Mouse (Mus musculus) embryonic facial prominence, embryonic 14.5 days (tissue): ENCODE results near the gene A930004D18Rik. TPM values are rescaled to one million over a fixed set of nuclear protein-coding genes. Genes with fewer than 3 reads are reported as not detected.

Source experiments
- ATAC-seq: fragments of 200-750 bp; cut with Nextera tagmentation; 2 replicates; pipeline ENCODE4 v1.8.0; 2017; ENCODE audit warnings: low read depth, moderate number of reproducible peaks, moderate TSS enrichment
- DNase-seq: peaks from one replicate; pipeline ENCODE4 v3.0.0-alpha.2; 2015; ENCODE audit warnings: low spot score
- H3K27ac ChIP-seq: fragments of 300-500 bp; sonication (generic); replicated peaks from 2 replicates; pipeline ENCODE4 v1.5.1; 2014; ENCODE audit warnings: low read depth, mild to moderate bottlenecking, low read length, moderate library complexity
- H3K27me3 ChIP-seq: fragments of 300-500 bp; sonication (generic); replicated peaks from 2 replicates; pipeline ENCODE4 v1.6.1; 2014; ENCODE audit warnings: low read length; ENCODE audit not compliant: control insufficient read depth, insufficient read depth
- H3K36me3 ChIP-seq: fragments of 300-500 bp; sonication (generic); 2 replicates; pipeline ENCODE4 v1.6.1; 2014; ENCODE audit warnings: low read length, mixed read lengths; ENCODE audit not compliant: control insufficient read depth, insufficient read depth
- H3K4me1 ChIP-seq: fragments of 300-500 bp; sonication (generic); 2 replicates; pipeline ENCODE4 v1.6.1; 2014; ENCODE audit warnings: antibody characterized with exemption, low read length; ENCODE audit not compliant: control insufficient read depth, insufficient read depth
- H3K4me2 ChIP-seq: fragments of 300-500 bp; sonication (generic); 2 replicates; pipeline ENCODE4 v1.6.1; 2014; ENCODE audit warnings: low read depth, mild to moderate bottlenecking, low read length, moderate library complexity, mixed read lengths
- H3K4me3 ChIP-seq: fragments of 300-500 bp; sonication (generic); 2 replicates; pipeline ENCODE4 v1.5.1; 2014; ENCODE audit warnings: low read depth, mild to moderate bottlenecking, low read length
- H3K9ac ChIP-seq: fragments of 300-500 bp; sonication (generic); 2 replicates; pipeline ENCODE4 v1.6.1; 2014; ENCODE audit warnings: low read depth, mild to moderate bottlenecking, low read length, moderate library complexity, mixed read lengths
- H3K9me3 ChIP-seq: fragments of 300-500 bp; sonication (generic); 2 replicates; pipeline ENCODE4 v1.6.1; 2016; ENCODE audit warnings: low read length; ENCODE audit not compliant: control insufficient read depth
- WGBS: fragments of 180-500 bp; shearing (Covaris S2); extraction: QIAGEN DNeasy Blood & Tissue Kit; methylation state at CpG from one replicate; pipeline ENCODE4 v1.1.7; 2014; 5-methylcytosine and 5-hydroxymethylcytosine counted together
- polyA plus RNA-seq: library from polyadenylated mRNA; unstranded; fragments of >200 nt; fragmentation: Nextera tagmentation; extraction: Ambion mirVana; gene quantifications from 2 replicates; pipeline ENCODE4 v1.2.1, GENCODE M21; 2014

Gene A930004D18Rik
- polyA plus RNA-seq: 6.9 and 9.1 TPM in 2 replicates

GRCm38 (mm10) chr2:18037491-18037890 is at the start of gene A930004D18Rik:
A930004D18Rik (minus strand) TSS chr2:18037737.
- peaks cover 31% of the 10 kb centered on the region for H3K4me1 ChIP-seq
- H3K4me2 ChIP-seq: no peak within 1 kb of the TSS
- 55% methylated on average over 2 of the region's 2 CpGs for WGBS
- H3K36me3 ChIP-seq: no peaks in the 10 kb centered on the region
- H3K4me3 ChIP-seq: no peak within 1 kb of the TSS
- no peak within 1 kb of the TSS for H3K27ac ChIP-seq
- ATAC-seq (no peak), DNase-seq (no peak)
- H3K9ac ChIP-seq: no peak within 1 kb of the TSS
- H3K9me3 ChIP-seq: no peaks in the 10 kb centered on the region
- no peaks in the 10 kb centered on the region for H3K27me3 ChIP-seq

DNA sequence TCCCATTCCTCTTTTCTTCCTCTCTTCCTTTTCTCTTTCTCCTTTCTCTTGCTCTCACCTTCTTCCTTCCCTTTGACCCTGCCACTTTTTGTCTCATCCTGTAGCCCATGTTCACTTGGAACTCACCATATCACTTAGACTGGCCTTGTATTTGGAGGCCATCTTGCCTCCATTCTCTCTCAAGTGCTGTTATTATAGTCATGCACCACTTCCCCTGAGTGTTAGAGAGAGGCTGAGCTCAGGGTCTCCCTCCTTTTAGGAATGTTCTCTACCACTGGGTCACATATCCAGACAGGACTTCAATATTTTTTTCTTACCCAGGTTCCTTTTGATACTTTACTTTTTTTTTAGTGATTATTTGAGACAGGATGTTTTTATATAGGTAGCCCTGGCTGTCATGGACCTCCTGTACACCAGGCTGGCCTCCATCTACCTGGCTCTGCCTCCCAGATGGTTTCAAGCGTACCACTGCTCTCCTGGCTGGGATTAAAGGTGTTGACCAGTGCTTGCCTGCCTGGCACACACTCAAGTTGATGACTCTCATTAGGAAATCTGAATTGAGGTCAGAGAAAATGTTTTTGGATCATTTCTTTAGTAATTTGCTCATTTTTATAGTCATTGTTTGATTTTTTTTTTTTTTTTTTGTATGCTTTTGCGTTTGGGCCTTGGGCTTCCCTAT is 42.8 kb upstream of the A930004D18Rik start:
- Histone ChIP-seq H3K27me3 (no peaks in the 10 kb centered on the region), H3K9ac (no peak overlapping the region), H3K4me1 (no peaks in the 10 kb centered on the region), H3K4me3 (no peak overlapping the region), H3K27ac (no peak overlapping the region), H3K4me2 (no peak overlapping the region), H3K9me3 (no peaks in the 10 kb centered on the region), H3K36me3 (peaks cover 81% of the 10 kb centered on the region)
- ATAC-seq: no peak
- DNase-seq: no peak
- 95% methylated on average over 2 of the region's 2 CpGs for WGBS

DNA sequence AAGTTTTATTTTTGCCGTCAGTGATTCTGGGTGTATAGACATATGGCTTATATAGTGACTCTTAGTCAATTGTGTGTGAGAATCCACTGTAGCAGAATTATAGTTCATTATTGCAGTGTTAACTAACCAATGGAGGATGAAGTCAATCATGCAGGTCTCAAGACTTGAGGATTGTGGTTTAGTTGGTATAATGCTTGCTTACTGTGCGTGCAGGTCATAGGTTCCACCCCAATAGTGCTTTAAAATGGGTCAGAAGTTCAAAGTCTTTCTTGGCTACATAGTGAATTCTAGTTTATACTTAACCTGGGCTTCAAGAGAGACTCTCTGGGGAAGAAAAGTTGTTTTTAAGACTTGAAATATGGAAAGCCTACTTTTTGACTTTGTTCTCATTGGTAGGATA is 34.4 kb upstream of the A930004D18Rik start:
- no peak overlapping the region for H3K4me2 ChIP-seq
- H3K27me3 ChIP-seq: no peaks in the 10 kb centered on the region
- WGBS: 93% methylated on average over 2 of the region's 2 CpGs
- H3K4me3 ChIP-seq: no peak overlapping the region
- ATAC-seq: no peak
- no peak overlapping the region for H3K27ac ChIP-seq
- no peaks in the 10 kb centered on the region for H3K4me1 ChIP-seq
- H3K36me3 ChIP-seq: peaks cover 51% of the 10 kb centered on the region
- DNase-seq: no peak
- H3K9me3 ChIP-seq: no peaks in the 10 kb centered on the region
- no peak overlapping the region for H3K9ac ChIP-seq

- no peaks in the 10 kb centered on the region for H3K27me3 ChIP-seq
- H3K4me2 ChIP-seq: no peak overlapping the region
- no peak overlapping the region for H3K9ac ChIP-seq
- ATAC-seq (no peak), DNase-seq (no peak)
- H3K27ac ChIP-seq: no peak overlapping the region
- 0 out of 2 replicates have a peak, but pooled peaks cover 6% of the 10 kb centered on the region for H3K4me1 ChIP-seq
- H3K4me3 ChIP-seq: no peak overlapping the region
- H3K9me3 ChIP-seq: no peaks in the 10 kb centered on the region
- WGBS: 88% methylated on average over 4 of the region's 4 CpGs
- H3K36me3 ChIP-seq: peaks cover 27% of the 10 kb centered on the region
Measured at GRCm38 (mm10) chr2:18068071-18068796, 30.7 kb upstream of the A930004D18Rik start.

- Histone ChIP-seq H3K4me3 (peak overlapping the region; percentile 87; the same call in 1 of the 2 replicates), H3K4me2 (peak overlapping the region; percentile 90; the same call in 1 of the 2 replicates), H3K9ac (no peak overlapping the region), H3K36me3 (peaks cover 17% of the 10 kb centered on the region), H3K27me3 (no peaks in the 10 kb centered on the region), H3K9me3 (no peaks in the 10 kb centered on the region), H3K4me1 (0 out of 2 replicates have a peak, but pooled peaks cover 6% of the 10 kb centered on the region), H3K27ac (no peak overlapping the region)
- ATAC-seq (no peak), DNase-seq (no peak)
Measured at GRCm38 (mm10) chr2:18066436-18066835, 28.9 kb upstream of the A930004D18Rik start.

DNA sequence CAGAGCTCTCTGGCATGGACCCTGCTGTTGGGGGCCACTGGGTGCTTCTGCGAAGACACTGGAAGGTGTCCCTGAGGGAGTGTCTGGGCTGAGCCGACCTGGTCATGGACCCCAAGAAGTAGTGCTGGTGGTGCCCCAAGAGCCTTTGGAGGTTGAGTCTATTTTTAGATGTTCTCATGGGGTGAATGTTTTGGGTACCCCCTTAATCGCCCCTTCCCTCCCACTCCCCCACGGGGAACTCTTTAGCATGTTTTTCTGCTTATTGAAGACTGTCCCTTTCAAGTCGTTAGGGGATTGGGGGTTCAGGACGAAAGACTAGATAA is 28.1 kb upstream of the A930004D18Rik start:
- H3K9me3 ChIP-seq: no peaks in the 10 kb centered on the region
- no peak for DNase-seq
- 0 out of 2 replicates have a peak, but pooled peaks cover 6% of the 10 kb centered on the region for H3K4me1 ChIP-seq
- peak overlapping the region; percentile 99 for H3K27ac ChIP-seq
- H3K4me3 ChIP-seq: peak overlapping the region; percentile 87
- peaks cover 17% of the 10 kb centered on the region for H3K36me3 ChIP-seq
- WGBS: 2% methylated on average over 6 of the region's 6 CpGs
- no peaks in the 10 kb centered on the region for H3K27me3 ChIP-seq
- ATAC-seq: no peak
- H3K9ac ChIP-seq: peak overlapping the region; percentile 98
- H3K4me2 ChIP-seq: peak overlapping the region; percentile 90

DNA sequence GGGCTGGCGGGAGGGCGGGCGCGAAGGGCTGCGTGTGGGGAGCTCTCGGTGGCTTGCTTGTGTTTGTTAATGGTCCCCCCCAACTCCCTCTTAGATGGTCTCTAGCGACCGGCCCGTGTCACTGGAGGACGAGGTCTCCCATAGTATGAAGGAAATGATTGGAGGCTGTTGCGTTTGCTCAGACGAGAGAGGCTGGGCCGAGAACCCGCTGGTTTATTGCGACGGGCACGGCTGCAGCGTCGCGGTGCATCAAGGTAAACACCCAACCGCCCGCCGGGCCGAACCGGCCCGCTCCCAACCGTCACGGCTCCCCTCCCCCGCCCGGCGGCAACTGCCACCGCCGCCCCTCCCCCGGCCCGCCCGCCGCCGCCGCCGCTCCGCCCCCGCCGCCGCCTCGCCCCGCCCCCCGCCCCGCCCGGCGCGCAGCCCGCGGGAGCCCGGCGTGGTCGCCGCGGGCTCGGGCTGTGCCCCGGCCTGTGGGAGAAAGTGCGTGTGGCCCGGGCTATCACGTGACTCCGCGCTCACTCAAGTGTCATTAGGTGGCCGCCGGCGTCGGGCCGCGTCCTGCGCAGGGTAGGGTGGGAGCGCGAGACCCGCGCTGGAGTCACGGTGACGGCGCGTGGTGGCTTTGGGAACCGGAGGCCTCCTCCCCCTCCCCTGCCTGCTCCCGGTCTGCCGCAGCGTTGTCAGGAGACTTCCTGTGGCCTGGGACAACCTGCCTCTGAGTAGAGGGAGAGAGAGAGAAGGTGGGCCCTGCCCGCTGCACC is 27.6 kb upstream of the A930004D18Rik start:
- Histone ChIP-seq H3K9me3 (no peaks in the 10 kb centered on the region), H3K27ac (peak overlapping the region; percentile 99), H3K4me1 (0 out of 2 replicates have a peak, but pooled peaks cover 6% of the 10 kb centered on the region), H3K36me3 (peaks cover 17% of the 10 kb centered on the region), H3K9ac (peak overlapping the region; percentile 98), H3K4me2 (peak overlapping the region; percentile 90), H3K4me3 (peak overlapping the region; percentile 87), H3K27me3 (no peaks in the 10 kb centered on the region)
- WGBS: 1% methylated on average over 28 of the region's 85 CpGs
- ATAC-seq (peak; percentile 51), DNase-seq (peak; percentile 75)

- H3K4me2 ChIP-seq: peak overlapping the region; percentile 90
- H3K36me3 ChIP-seq: peaks cover 13% of the 10 kb centered on the region
- DNase-seq (peak; percentile 97), ATAC-seq (peak; percentile 96)
- H3K4me3 ChIP-seq: peak overlapping the region; percentile 87
- H3K9me3 ChIP-seq: no peaks in the 10 kb centered on the region
- H3K4me1 ChIP-seq: 0 out of 2 replicates have a peak, but pooled peaks cover 6% of the 10 kb centered on the region
- WGBS: 0% methylated on average over 7 of the region's 58 CpGs
- peak overlapping the region; percentile 99 for H3K27ac ChIP-seq
- H3K27me3 ChIP-seq: no peaks in the 10 kb centered on the region
- H3K9ac ChIP-seq: peak overlapping the region; percentile 98
Measured at GRCm38 (mm10) chr2:18064356-18064858, 26.9 kb upstream of the A930004D18Rik start.
